Mouse (Mus musculus) brown adipose tissue, adult 24 weeks (tissue): ENCODE measurements around the gene Rps6ka1. TPM values are rescaled to one million over a fixed set of nuclear protein-coding genes. Genes with fewer than 3 reads are reported as not detected.

Experiments used
- H3K27ac ChIP-seq: fragments of 200-500 bp; replicated peaks from 2 replicates; pipeline ENCODE4 v1.5.1; 2012; ENCODE audit warnings: low read depth, mild to moderate bottlenecking, low read length
- H3K4me1 ChIP-seq: fragments of 200-500 bp; 2 replicates; pipeline ENCODE4 v1.6.1; 2012; ENCODE audit warnings: low read length, mixed read lengths; ENCODE audit not compliant: control insufficient read depth, insufficient read depth, insufficient read length
- H3K4me3 ChIP-seq: fragments of 200-500 bp; 2 replicates; pipeline ENCODE4 v1.5.1; 2012; ENCODE audit warnings: low read depth, mild to moderate bottlenecking, low read length, moderate library complexity; ENCODE audit not compliant: insufficient read depth
- polyA plus RNA-seq: library from polyadenylated mRNA; stranded (reverse); fragments of >200 nt; gene quantifications from 2 replicates; pipeline ENCODE4 v1.2.4, GENCODE M21; 2012; ENCODE audit not compliant: missing spikeins, insufficient read depth, insufficient read length

The Rps6ka1 gene
- polyA plus RNA-seq, 1 experiment = 4.2 TPM

DNA sequence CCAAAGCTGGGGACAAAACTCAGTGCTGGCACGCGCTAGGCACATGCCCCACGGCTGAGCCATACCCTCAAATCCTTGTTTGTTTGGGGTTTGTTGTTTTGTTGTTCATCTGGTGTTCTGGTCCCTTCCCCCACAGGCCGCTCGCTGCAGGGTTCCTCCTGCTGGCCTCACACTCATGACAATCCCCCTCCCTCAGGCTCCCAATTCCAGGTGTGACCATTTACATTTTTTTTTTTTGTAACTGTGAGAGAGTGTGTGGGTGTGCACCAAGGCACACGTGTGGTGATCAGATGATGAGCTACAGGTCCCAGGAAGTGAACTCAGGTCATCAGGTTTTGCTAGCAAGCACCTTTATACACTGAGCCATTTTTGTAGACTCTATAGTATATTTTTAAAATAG lies 87.0 kb downstream of the Rps6ka1 start:
- no peaks in the 10 kb centered on the region for H3K4me1 ChIP-seq
- no peak overlapping the region for H3K4me3 ChIP-seq
- H3K27ac ChIP-seq = no peak overlapping the region

Other genes starting within 250 kb of the Rps6ka1 start
- 9.4 and 10.6 TPM in 2 replicates for gene Zdhhc18, start 237.6 kb downstream of the Rps6ka1 start, polyA plus RNA-seq
- gene Pigv, start 215.2 kb downstream of the Rps6ka1 start, polyA plus RNA-seq = 4.6 and 5.9 TPM in 2 replicates
- 13.5 and 18.7 TPM in 2 replicates for gene Arid1a, start 131.0 kb downstream of the Rps6ka1 start, polyA plus RNA-seq
- gene Hmgn2, start 80.9 kb upstream of the Rps6ka1 start, polyA plus RNA-seq = 63.7 and 65.2 TPM in 2 replicates
- gene Dhdds, start 113.1 kb upstream of the Rps6ka1 start, polyA plus RNA-seq = 17.2 and 19.6 TPM in 2 replicates
- gene Lin28a, start 131.0 kb upstream of the Rps6ka1 start, polyA plus RNA-seq = not detected in 2 replicates
- not detected in 2 replicates for gene Zfp683, start 166.0 kb upstream of the Rps6ka1 start, polyA plus RNA-seq
- gene Crybg2, start 173.0 kb upstream of the Rps6ka1 start, polyA plus RNA-seq = not detected in 2 replicates
- 14.0 and 16.8 TPM in 2 replicates for gene Cd52, start 207.3 kb upstream of the Rps6ka1 start, polyA plus RNA-seq
- 2.1 TPM in 1 of 2 replicates, not detected in the other for gene Ubxn11, start 214.8 kb upstream of the Rps6ka1 start, polyA plus RNA-seq
- gene Sh3bgrl3, start 241.0 kb upstream of the Rps6ka1 start, polyA plus RNA-seq = 39.0 and 44.7 TPM in 2 replicates